Comparison of ENCODE assay signal across 10 mouse cellular contexts in genomic region chr3:81058527-81059031, GRCm38 (mm10). TPM values are rescaled to one million over a fixed set of nuclear protein-coding genes. Genes with fewer than 3 reads are reported as not detected.
DNase-seq lines count a peak whose midpoint lies in the region; ATAC-seq and TF ChIP-seq lines count a peak whose summit lies in the region.
"Had no signal": no experiment of that assay in that cellular context is flagged by ENCODE, and none has a peak within 500 bp of the region (broad histone marks: within the 10 kb centered on the region; RNA-seq: fewer than 3 reads in every experiment).

No protein-coding gene starts in this region.

- no peaks in the 10 kb centered on the region for H3K4me1 ChIP-seq in lung, postnatal 0 days (ENCODE audit: insufficient read depth, low read depth, low read length)
- no peaks in the 10 kb centered on the region for H3K4me1 ChIP-seq in embryonic facial prominence, embryonic 11.5 days (ENCODE audit: control insufficient read depth, insufficient read depth, low read length)
- H3K4me1 ChIP-seq in kidney, embryonic 16.5 days (ENCODE audit: insufficient read depth, low read length), result peaks cover 18% of the 10 kb centered on the region
- peaks cover 14% of the 10 kb centered on the region for H3K4me1 ChIP-seq in stomach, embryonic 14.5 days (ENCODE audit: control insufficient read depth, insufficient read depth, low read length)

- no peak overlapping the region for H3K9ac ChIP-seq in lung, postnatal 0 days (replicated peaks; ENCODE audit: low read depth)
- no peak overlapping the region for H3K9ac ChIP-seq in embryonic facial prominence, embryonic 11.5 days (replicated peaks; ENCODE audit: low read length)
- no peak overlapping the region for H3K9ac ChIP-seq in kidney, embryonic 16.5 days (replicated peaks; ENCODE audit: low read length)
- H3K9ac ChIP-seq in stomach, embryonic 14.5 days (replicated peaks; ENCODE audit: low read depth, low read length), result no peak overlapping the region

- peak; percentile 85 for ATAC-seq in lung, postnatal 0 days
- peak; percentile 65 for ATAC-seq in embryonic facial prominence, embryonic 11.5 days (replicated peaks; ENCODE audit: insufficient number of reproducible peaks, low FRiP score, low TSS enrichment, low read depth)
- ATAC-seq in kidney, embryonic 16.5 days (ENCODE audit: low FRiP score, low TSS enrichment), result peak; percentile 95
- ATAC-seq in stomach, embryonic 14.5 days (ENCODE audit: insufficient number of reproducible peaks, insufficient read depth, low FRiP score, low read depth), result peak; percentile 90

- TF ChIP-seq EP300 in lung, postnatal 0 days (IDR thresholded peaks at IDR 0.05), result no peak

- H3K4me3 ChIP-seq in lung, postnatal 0 days (ENCODE audit: low read depth, low read length), result no peak overlapping the region
- H3K4me3 ChIP-seq in embryonic facial prominence, embryonic 11.5 days (ENCODE audit: low read depth, low read length), result no peak overlapping the region
- no peak overlapping the region for H3K4me3 ChIP-seq in kidney, embryonic 16.5 days (ENCODE audit: low read length)
- H3K4me3 ChIP-seq in stomach, embryonic 14.5 days (ENCODE audit: low read depth, low read length), result no peak overlapping the region

- H3K27me3 ChIP-seq in lung, postnatal 0 days (replicated peaks; ENCODE audit: insufficient read depth, low read length), result no peaks in the 10 kb centered on the region
- H3K27me3 ChIP-seq in embryonic facial prominence, embryonic 11.5 days (ENCODE audit: control insufficient read depth, insufficient read depth, low read length), result no peaks in the 10 kb centered on the region
- no peaks in the 10 kb centered on the region for H3K27me3 ChIP-seq in kidney, embryonic 16.5 days (ENCODE audit: insufficient read depth, low read length)
- H3K27me3 ChIP-seq in stomach, embryonic 14.5 days (ENCODE audit: control insufficient read depth, insufficient read depth, low read length), result no peaks in the 10 kb centered on the region

- H3K27ac ChIP-seq in lung, postnatal 0 days (ENCODE audit: low read length), result no peak overlapping the region
- no peak overlapping the region for H3K27ac ChIP-seq in embryonic facial prominence, embryonic 11.5 days (replicated peaks; ENCODE audit: low read depth, low read length)
- peak overlapping the region; percentile 66 for H3K27ac ChIP-seq in kidney, embryonic 16.5 days (ENCODE audit: low read length)
- H3K27ac ChIP-seq in stomach, embryonic 14.5 days (ENCODE audit: low read length), result peak overlapping the region; percentile 21; the same call in 1 of the 2 replicates

- H3K9me3 ChIP-seq in lung, postnatal 0 days (ENCODE audit: low read length), result no peaks in the 10 kb centered on the region
- no peaks in the 10 kb centered on the region for H3K9me3 ChIP-seq in embryonic facial prominence, embryonic 11.5 days (replicated peaks; ENCODE audit: control insufficient read depth, low read length)
- H3K9me3 ChIP-seq in kidney, embryonic 16.5 days (ENCODE audit: low read length), result no peaks in the 10 kb centered on the region
- no peaks in the 10 kb centered on the region for H3K9me3 ChIP-seq in stomach, embryonic 14.5 days (ENCODE audit: control insufficient read depth, low read depth, low read length)

- H3K36me3 ChIP-seq in lung, postnatal 0 days (ENCODE audit: insufficient read depth, low read length), result no peaks in the 10 kb centered on the region
- no peaks in the 10 kb centered on the region for H3K36me3 ChIP-seq in embryonic facial prominence, embryonic 11.5 days (replicated peaks; ENCODE audit: control insufficient read depth, insufficient read depth, low read depth, low read length)
- H3K36me3 ChIP-seq in kidney, embryonic 16.5 days (ENCODE audit: insufficient read depth, low read length), result no peaks in the 10 kb centered on the region
- no peaks in the 10 kb centered on the region for H3K36me3 ChIP-seq in stomach, embryonic 14.5 days (ENCODE audit: control insufficient read depth, insufficient read depth, low read length)

- DNase-seq in lung, postnatal 0 days (ENCODE audit: low spot score), result peak; percentile 66
- DNase-seq in lung, adult 18-20 months, result no peak
- DNase-seq in embryonic facial prominence, embryonic 11.5 days (ENCODE audit: low spot score), result peak; percentile 52
- no peak for DNase-seq in layer of hippocampus, adult 18-20 months (ENCODE audit: low spot score in 2 of 2)
- DNase-seq in adrenal gland, postnatal 10 days, result no peak
- no peak for DNase-seq in right cerebral cortex, adult 18-20 months
- DNase-seq: cerebellum, adult 11 months; left cerebral cortex, postnatal 4 days had no signal

- no peak overlapping the region for H3K4me2 ChIP-seq in lung, postnatal 0 days (replicated peaks; ENCODE audit: low read depth, low read length)
- H3K4me2 ChIP-seq in embryonic facial prominence, embryonic 11.5 days (ENCODE audit: low read depth, low read length), result no peak overlapping the region
- no peak overlapping the region for H3K4me2 ChIP-seq in kidney, embryonic 16.5 days (replicated peaks; ENCODE audit: low read depth, low read length)
- H3K4me2 ChIP-seq in stomach, embryonic 14.5 days (replicated peaks; ENCODE audit: low read depth, low read length), result no peak overlapping the region

- TF ChIP-seq CTCF in lung, postnatal 0 days (IDR thresholded peaks at IDR 0.05), result no peak

- WGBS in lung, postnatal 0 days, result 13% methylated on average over 4 of the region's 4 CpGs
- 24% methylated on average over 4 of the region's 4 CpGs for WGBS in embryonic facial prominence, embryonic 11.5 days
- WGBS in kidney, embryonic 16.5 days, result 20% methylated on average over 4 of the region's 4 CpGs
- 11% methylated on average over 4 of the region's 4 CpGs for WGBS in stomach, embryonic 14.5 days

RNA-seq across cellular contexts. Expression of gene Pdgfc, which starts 22.4 kb away (rescaled TPM):
- polyA plus RNA-seq in lung, postnatal 0 days (2015; fragmentation: Nextera tagmentation; extraction: Ambion mirVana), result 2.2 and 2.3 TPM in 2 replicates
- polyA plus RNA-seq in embryonic facial prominence, embryonic 11.5 days (2014; fragmentation: Nextera tagmentation; extraction: Ambion mirVana), result 55.6 and 64.7 TPM in 2 replicates
- polyA plus RNA-seq in kidney, embryonic 16.5 days (2015; fragmentation: Nextera tagmentation; extraction: Ambion mirVana), result 28.1 and 30.8 TPM in 2 replicates
- 27.5 and 29.2 TPM in 2 replicates for polyA plus RNA-seq in stomach, embryonic 14.5 days (2014; fragmentation: Nextera tagmentation; extraction: Ambion mirVana)
- total RNA-seq in layer of hippocampus, adult 18-20 months (2021), result 1 to 10 TPM; 5.0 to 5.6 TPM
- total RNA-seq in adrenal gland, postnatal 10 days (2021), result 10 to 100 TPM; 10.4 to 11.3 TPM

Comparison
In these comparisons a context has a peak if more than half of its experiments do, and no peak if none do; other contexts are left out.
1. DNase-seq: peak in lung, postnatal 0 days (single experiment) and embryonic facial prominence, embryonic 11.5 days (single experiment); none in lung, adult 18-20 months (0 of 2), layer of hippocampus, adult 18-20 months (0 of 2), adrenal gland, postnatal 10 days (single experiment) and right cerebral cortex, adult 18-20 months (single experiment).
2. H3K27ac ChIP-seq: peak in kidney, embryonic 16.5 days (single experiment) and stomach, embryonic 14.5 days (single experiment); none in lung, postnatal 0 days (single experiment) and embryonic facial prominence, embryonic 11.5 days (single experiment).
3. Peak in every context shown above with its lines, with median percentiles within 50 percentile points of each other: ATAC-seq.